Mouse (Mus musculus) spleen, adult 2 months (tissue): ENCODE measurements at regions not wholly inside any gene's neighbourhood (a gene's known extent, or its start where the extent isn't known, plus 50 kb on each side); places are given as distances from the start of the nearest gene placed in this dataset.

Source experiments
- DNase-seq, 2 experiments: peaks; one replicate each; pipeline versions ENCODE4 v3.0.0 to v3.0.0-alpha.2; 2012 to 2021; ENCODE audit warnings: low spot score in 2 of 2, low read depth in 1 of 2
- H3K27ac ChIP-seq: fragments of 200-500 bp; 2 replicates; pipeline ENCODE4 v1.5.1; 2012; ENCODE audit warnings: low read length, inconsistent platforms; ENCODE audit not compliant: insufficient read depth
- H3K27me3 ChIP-seq: fragments of 200-500 bp; 2 replicates; pipeline ENCODE4 v1.6.1; 2012; ENCODE audit warnings: mild to moderate bottlenecking, moderate library complexity, low read length, inconsistent platforms; ENCODE audit not compliant: control insufficient read depth, insufficient read depth
- H3K36me3 ChIP-seq: fragments of 200-500 bp; 2 replicates; pipeline ENCODE4 v1.6.1; 2012; ENCODE audit warnings: mild to moderate bottlenecking, low read length, inconsistent platforms; ENCODE audit not compliant: control insufficient read depth, insufficient read depth
- H3K4me1 ChIP-seq: fragments of 200-500 bp; 2 replicates; pipeline ENCODE4 v1.6.1; 2011; ENCODE audit warnings: inconsistent platforms; ENCODE audit not compliant: control insufficient read depth, insufficient read depth, insufficient read length
- H3K4me3 ChIP-seq: fragments of 200-500 bp; 2 replicates; pipeline ENCODE4 v1.5.1; 2011; ENCODE audit warnings: mild to moderate bottlenecking, inconsistent platforms; ENCODE audit not compliant: insufficient read depth, insufficient read length; ENCODE audit errors: extremely low read depth
- CTCF ChIP-seq: fragments of 200-500 bp; IDR thresholded peaks from 2 replicates; pipeline ENCODE4 v1.5.1; 2011; ENCODE audit warnings: mild to moderate bottlenecking, inconsistent platforms; ENCODE audit not compliant: insufficient read depth, insufficient read length, insufficient replicate concordance; ENCODE audit errors: extremely low read depth
- POLR2A ChIP-seq: fragments of 200-500 bp; IDR thresholded peaks from 2 replicates; pipeline ENCODE4 v1.6.1; 2011; ENCODE audit warnings: low read depth, low read length, inconsistent platforms
- WGBS: fragments of 180-500 bp; shearing (Covaris S2); methylation state at CpG from one replicate; pipeline ENCODE4 v1.1.7; 2018; 5-methylcytosine and 5-hydroxymethylcytosine counted together

DNA sequence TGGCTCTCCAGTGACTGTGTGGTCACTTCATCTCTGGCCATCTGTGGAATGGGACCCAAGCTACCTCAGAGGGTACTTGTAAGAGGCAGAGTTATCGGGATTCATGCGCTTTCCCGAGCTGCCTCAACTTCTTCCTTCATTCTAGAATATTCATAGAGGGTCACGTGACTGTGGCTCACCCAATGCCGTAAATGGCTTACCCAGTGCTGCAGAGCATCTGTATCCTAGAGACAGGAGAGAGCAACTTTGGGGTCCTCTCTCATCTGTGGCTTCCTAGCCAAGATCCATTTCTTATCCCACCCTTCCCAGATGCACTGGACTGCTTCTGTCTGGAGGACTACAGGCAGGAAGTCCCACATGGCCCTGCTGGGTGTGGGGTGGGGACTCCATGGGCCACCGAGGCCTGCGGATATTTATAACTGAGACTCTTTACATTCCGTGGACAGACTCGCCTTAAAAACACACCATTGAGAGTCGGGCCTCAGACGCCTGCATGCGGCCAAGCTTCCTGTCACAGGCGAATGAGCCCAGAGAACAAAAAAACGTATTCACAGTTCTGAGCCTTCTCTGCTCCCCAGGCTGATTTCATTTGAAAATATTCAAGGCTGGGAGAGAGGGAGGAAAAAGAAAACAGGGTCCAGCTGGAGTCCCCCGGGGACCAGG is 138.3 kb upstream of the Haao start:
- peak in 1 of 2 experiments; percentile 34 for DNase-seq
- TF ChIP-seq CTCF (no peak), POLR2A (no peak)
- Histone ChIP-seq H3K27ac (peak overlapping the region; percentile 51), H3K27me3 (no peaks in the 10 kb centered on the region), H3K36me3 (no peaks in the 10 kb centered on the region), H3K4me1 (peaks cover 23% of the 10 kb centered on the region; the same call in 1 of the 2 replicates), H3K4me3 (no peak overlapping the region)
- WGBS = 10% methylated on average over 15 of the region's 15 CpGs

- Histone ChIP-seq H3K36me3 (no peaks in the 10 kb centered on the region), H3K4me3 (0 out of 2 replicates have a peak overlapping the region, but pooled peaks have one; percentile 6), H3K27ac (peak overlapping the region; percentile 67), H3K27me3 (no peaks in the 10 kb centered on the region), H3K4me1 (peaks cover 17% of the 10 kb centered on the region; the same call in 1 of the 2 replicates)
- WGBS = 10% methylated on average over 17 of the region's 17 CpGs
- peak in 1 of 2 experiments; percentile 37 for DNase-seq
- no peak for TF ChIP-seq POLR2A
- no peak for TF ChIP-seq CTCF
Measured at GRCm38 (mm10) chr17:83985333-83985790, 137.6 kb upstream of the Haao start.

DNA sequence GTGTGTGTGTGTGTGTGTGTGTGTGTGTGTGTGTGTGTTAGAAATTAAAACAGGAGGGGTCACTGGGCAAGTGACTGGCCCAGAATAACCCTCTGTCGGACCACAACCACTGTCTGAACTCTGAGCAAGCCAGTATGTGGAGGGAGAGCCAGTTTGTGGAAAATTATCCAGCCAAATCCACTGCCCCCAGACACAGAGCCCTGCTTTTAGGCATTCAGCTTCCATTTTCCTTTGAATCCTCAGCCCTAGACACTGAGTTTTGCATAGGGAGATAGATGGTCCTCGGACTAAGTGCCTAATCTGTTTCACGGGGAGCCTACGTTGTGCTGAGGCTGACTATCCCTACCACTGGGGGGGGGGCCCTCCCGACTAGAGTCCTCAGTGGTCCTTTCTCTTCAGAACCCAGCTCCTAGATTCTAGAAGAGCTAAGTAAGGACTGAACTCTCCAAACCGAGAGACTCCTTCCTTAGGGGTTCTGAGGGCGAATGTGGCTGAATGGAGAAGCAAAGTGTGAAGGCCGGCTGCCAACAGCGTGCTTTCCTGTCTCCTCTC is 136.2 kb upstream of the Haao start:
- WGBS = 92% methylated on average over 9 of the region's 9 CpGs
- DNase-seq = no peak
- no peak for TF ChIP-seq CTCF
- no peak for TF ChIP-seq POLR2A

DNA sequence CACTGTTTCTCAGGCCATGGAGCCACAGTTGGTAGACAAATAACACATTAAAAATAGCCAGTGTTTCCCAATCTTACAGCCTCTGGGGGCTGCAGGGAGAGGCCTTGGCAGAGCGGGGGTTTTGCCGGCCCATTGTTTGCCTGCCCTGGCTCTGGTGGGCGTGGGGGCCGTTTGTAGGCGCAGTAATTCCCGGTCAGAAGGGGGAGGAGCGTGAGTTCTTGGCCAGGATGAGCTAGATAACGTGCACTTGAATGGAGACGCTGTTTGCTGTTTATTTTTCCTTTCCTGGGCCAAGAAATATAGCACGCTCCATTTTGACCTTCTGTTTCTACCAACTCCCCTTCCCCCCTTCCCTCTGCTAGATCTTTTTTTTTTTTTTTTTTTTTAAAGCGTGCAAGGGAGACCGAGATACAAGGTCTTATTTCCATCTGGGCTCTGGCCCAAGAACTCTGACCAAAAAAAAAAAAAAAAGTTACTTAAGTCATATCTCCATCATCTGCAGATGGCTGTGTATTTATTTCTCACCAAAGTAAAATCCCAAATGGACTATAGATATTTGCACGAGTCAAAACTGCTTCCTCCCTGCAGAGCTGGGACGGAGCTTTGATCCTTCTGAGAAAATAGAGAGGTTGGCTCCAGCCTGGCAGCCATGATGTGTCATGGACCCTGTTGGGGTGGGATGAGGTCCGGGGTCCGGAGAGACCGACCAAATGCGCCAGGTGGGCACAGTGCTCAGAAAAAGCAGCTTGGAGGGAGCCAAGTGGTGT is 135.5 kb upstream of the Haao start:
- no peak for TF ChIP-seq POLR2A
- TF ChIP-seq CTCF = no peak
- Histone ChIP-seq H3K4me1 (peaks cover 16% of the 10 kb centered on the region; the same call in 1 of the 2 replicates), H3K36me3 (no peaks in the 10 kb centered on the region), H3K27me3 (no peaks in the 10 kb centered on the region), H3K4me3 (no peak overlapping the region), H3K27ac (0 out of 2 replicates have a peak overlapping the region, but pooled peaks have one; percentile 16)
- no peak for DNase-seq
- 54% methylated on average over 18 of the region's 18 CpGs for WGBS

More for the DNA sequence above, 136.2 kb upstream of the Haao start:
- Histone ChIP-seq H3K36me3 (no peaks in the 10 kb centered on the region), H3K27me3 (no peaks in the 10 kb centered on the region), H3K4me3 (no peak overlapping the region), H3K27ac (0 out of 2 replicates have a peak overlapping the region, but pooled peaks have one; percentile 16), H3K4me1 (peaks cover 16% of the 10 kb centered on the region; the same call in 1 of the 2 replicates)

GRCm38 (mm10) chr17:83982700-83983069 is 134.9 kb upstream of the Haao start:
- Histone ChIP-seq H3K4me1 (peaks cover 21% of the 10 kb centered on the region; the same call in 1 of the 2 replicates), H3K27ac (peak overlapping the region; percentile 57), H3K4me3 (no peak overlapping the region), H3K27me3 (no peaks in the 10 kb centered on the region), H3K36me3 (no peaks in the 10 kb centered on the region)
- 69% methylated on average over 8 of the region's 8 CpGs for WGBS
- no peak for DNase-seq
- no peak for TF ChIP-seq POLR2A
- no peak for TF ChIP-seq CTCF

DNA sequence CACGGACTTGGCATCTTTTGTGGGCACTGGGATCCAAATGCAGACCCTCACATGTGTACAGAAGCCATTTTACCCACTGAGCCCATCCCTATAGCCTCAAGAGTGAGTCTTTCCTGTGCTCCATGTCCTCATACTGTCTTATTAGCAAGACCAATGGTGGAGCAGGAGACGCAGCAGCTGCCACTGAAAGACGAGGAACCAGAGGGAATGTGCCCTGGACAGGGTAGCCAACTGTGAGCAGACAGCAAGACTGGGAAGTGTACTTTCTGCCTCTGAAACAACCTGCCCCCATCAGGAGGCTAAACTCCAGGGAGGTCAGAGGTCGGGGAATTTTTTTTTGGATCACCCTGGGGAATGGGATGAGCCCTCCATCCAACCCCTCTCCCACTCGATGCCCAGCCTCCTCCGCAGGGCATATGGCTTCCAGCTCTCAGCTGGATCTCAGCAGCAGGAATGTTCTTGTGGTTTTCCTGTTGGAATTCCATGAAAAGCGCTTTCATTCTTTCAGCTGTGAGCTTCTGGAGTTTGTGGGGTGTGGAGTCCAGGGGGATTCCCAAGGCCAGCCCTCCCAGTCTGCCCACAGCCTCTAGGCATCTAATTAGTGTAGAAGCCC is 131.2 kb upstream of the Haao start:
- WGBS = 90% methylated on average over 7 of the region's 7 CpGs
- Histone ChIP-seq H3K27me3 (no peaks in the 10 kb centered on the region), H3K4me1 (peaks cover 7% of the 10 kb centered on the region; the same call in 1 of the 2 replicates), H3K4me3 (no peak overlapping the region), H3K36me3 (no peaks in the 10 kb centered on the region), H3K27ac (no peak overlapping the region)
- DNase-seq = no peak
- TF ChIP-seq POLR2A (no peak), CTCF (no peak)
